Mouse (Mus musculus) small intestine, adult 2 months (tissue): ENCODE data around the gene Dmbt1. TPM values are rescaled to one million over a fixed set of nuclear protein-coding genes. Genes with fewer than 3 reads are reported as not detected.
"Not testable (repeated sequence)": the region's sequence is repeated elsewhere in the genome, so short reads cannot be mapped to it uniquely, and the experiment has no call there.

Experiments used
- H3K27ac ChIP-seq: fragments of 200-500 bp; 2 replicates; pipeline ENCODE4 v1.5.1; 2012; ENCODE audit warnings: low read depth, low read length, control low read depth, inconsistent platforms; ENCODE audit not compliant: insufficient read depth
- H3K27me3 ChIP-seq: fragments of 200-500 bp; 2 replicates; pipeline ENCODE4 v1.6.1; 2012; ENCODE audit warnings: mild to moderate bottlenecking, moderate library complexity, low read length, inconsistent platforms; ENCODE audit not compliant: control insufficient read depth, insufficient read depth
- H3K36me3 ChIP-seq: fragments of 200-500 bp; 2 replicates; pipeline ENCODE4 v1.6.1; 2012; ENCODE audit warnings: mild to moderate bottlenecking, low read length, control low read depth, inconsistent platforms; ENCODE audit not compliant: control insufficient read depth, insufficient read depth
- H3K4me1 ChIP-seq: fragments of 200-500 bp; 2 replicates; pipeline ENCODE4 v1.6.1; 2012; ENCODE audit warnings: low read length, inconsistent platforms, mixed read lengths; ENCODE audit not compliant: control insufficient read depth, insufficient read depth, insufficient read length
- H3K4me3 ChIP-seq: fragments of 200-500 bp; 2 replicates; pipeline ENCODE4 v1.5.1; 2012; ENCODE audit warnings: low read depth, mild to moderate bottlenecking, control low read depth, inconsistent platforms, low read length, moderate library complexity
- CTCF ChIP-seq: fragments of 200-500 bp; IDR thresholded peaks from 2 replicates; pipeline ENCODE4 v1.5.1; 2012; ENCODE audit warnings: low read depth, mild to moderate bottlenecking, control low read depth, inconsistent platforms, low read length, moderate library complexity, mixed read lengths; ENCODE audit not compliant: insufficient replicate concordance, insufficient read length; ENCODE audit errors: extremely low read depth
- POLR2A ChIP-seq: fragments of 200-500 bp; IDR thresholded peaks from 2 replicates; pipeline ENCODE4 v1.6.1; 2012; ENCODE audit warnings: low read depth, mild to moderate bottlenecking, control low read depth, inconsistent platforms, low read length, moderate library complexity
- WGBS: fragments of 180-500 bp; shearing (Covaris S2); methylation state at CpG from one replicate; pipeline ENCODE4 v1.1.7; 2018; 5-methylcytosine and 5-hydroxymethylcytosine counted together
- polyA plus RNA-seq: library from polyadenylated mRNA; depleted of rRNA; stranded (reverse); fragments of >200 nt; gene quantifications from 2 replicates; pipeline ENCODE4 v1.2.3, GENCODE M21; 2012

Gene Dmbt1
- polyA plus RNA-seq, 1 experiment: 141 TPM

DNA sequence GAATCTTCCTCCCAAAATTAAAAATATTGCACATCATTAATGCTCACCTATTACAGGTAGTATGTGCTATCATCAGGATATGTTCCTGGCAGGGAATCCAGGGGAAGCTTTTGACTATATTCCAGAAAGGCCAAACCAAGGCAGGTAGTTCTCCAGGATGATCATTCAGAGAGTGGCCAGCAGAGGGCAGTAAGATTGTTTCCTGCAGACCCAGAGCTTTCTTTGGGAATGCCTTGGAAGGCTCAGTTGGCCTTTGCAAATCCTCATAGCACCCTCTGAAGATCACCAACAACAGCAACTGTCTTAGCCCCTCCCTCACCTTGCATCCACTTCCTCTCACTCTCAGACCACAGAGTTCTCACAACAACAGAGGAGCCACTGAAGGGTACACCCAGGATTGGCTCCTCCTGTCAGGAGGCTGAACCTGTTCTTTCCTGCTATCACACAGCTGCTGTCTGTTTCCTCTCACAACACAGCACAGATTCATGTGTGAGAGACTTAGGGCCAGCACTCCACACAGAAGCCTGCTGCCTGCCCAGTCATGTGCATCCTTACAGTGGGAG, 23.0 kb downstream of the Dmbt1 start:
- H3K27me3 ChIP-seq: no peaks in the 10 kb centered on the region
- peaks cover 45% of the 10 kb centered on the region for H3K36me3 ChIP-seq
- TF ChIP-seq CTCF: peak; percentile 49; the same call in 1 of the 2 replicates
- no peak for TF ChIP-seq POLR2A
- H3K4me1 ChIP-seq: no peaks in the 10 kb centered on the region
- H3K4me3 ChIP-seq: no peak overlapping the region
- no peak overlapping the region for H3K27ac ChIP-seq

GRCm38 (mm10) chr7:131057918-131058317, 26.1 kb downstream of the Dmbt1 start:
- H3K4me3 ChIP-seq, H3K4me1 ChIP-seq, H3K27me3 ChIP-seq, H3K27ac ChIP-seq: not testable (repeated sequence)
- peaks cover 34% of the 10 kb centered on the region for H3K36me3 ChIP-seq
- WGBS: 76% methylated on average over 9 of the region's 9 CpGs

DNA sequence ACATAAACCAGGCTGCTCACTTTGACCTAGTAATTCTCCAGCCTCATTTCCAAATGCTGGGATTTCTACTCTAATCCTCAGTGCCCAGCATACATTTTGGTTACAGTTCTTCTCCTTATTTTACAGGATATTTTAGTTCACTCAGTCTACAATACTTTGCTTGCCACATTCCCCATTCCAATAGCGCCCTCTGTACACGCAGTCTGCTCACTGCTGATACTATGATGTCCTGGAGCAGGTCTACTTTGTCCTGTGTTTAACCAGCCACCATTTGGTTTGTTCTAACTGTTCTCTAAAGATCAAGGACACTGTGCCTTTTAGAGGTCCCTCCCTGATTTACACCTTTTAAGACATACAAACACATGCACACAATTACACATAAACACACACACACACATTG, 28.0 kb downstream of the Dmbt1 start:
- not testable (repeated sequence) for H3K4me3 ChIP-seq, H3K4me1 ChIP-seq, H3K27me3 ChIP-seq, H3K27ac ChIP-seq
- 74% methylated on average over 2 of the region's 2 CpGs for WGBS
- H3K36me3 ChIP-seq: peaks cover 31% of the 10 kb centered on the region

DNA sequence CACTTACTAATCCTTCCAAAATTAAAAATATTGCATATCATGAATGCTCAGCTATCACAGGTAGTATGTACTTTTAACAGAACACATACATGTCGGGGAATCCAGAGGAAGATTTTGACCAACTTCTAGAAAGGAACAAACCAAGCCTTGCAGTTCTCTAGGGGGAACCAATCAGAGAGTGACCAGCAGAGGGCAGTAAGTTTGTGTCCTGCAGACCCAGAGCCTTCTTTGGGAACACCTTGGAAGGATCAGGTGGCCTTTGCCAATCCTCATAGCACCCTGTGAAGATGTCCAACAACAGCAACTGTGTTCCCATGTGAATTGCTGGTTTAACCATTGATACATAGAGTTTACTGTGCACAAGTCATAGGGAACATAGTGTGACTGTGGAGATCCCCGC, 30.7 kb downstream of the Dmbt1 start:
- no peak overlapping the region for H3K27ac ChIP-seq
- no peak overlapping the region for H3K4me3 ChIP-seq
- H3K4me1 ChIP-seq: no peaks in the 10 kb centered on the region
- TF ChIP-seq CTCF (no peak), POLR2A (no peak)
- H3K36me3 ChIP-seq: peaks cover 20% of the 10 kb centered on the region
- no peaks in the 10 kb centered on the region for H3K27me3 ChIP-seq
- WGBS: 92% methylated on average over 2 of the region's 2 CpGs

DNA sequence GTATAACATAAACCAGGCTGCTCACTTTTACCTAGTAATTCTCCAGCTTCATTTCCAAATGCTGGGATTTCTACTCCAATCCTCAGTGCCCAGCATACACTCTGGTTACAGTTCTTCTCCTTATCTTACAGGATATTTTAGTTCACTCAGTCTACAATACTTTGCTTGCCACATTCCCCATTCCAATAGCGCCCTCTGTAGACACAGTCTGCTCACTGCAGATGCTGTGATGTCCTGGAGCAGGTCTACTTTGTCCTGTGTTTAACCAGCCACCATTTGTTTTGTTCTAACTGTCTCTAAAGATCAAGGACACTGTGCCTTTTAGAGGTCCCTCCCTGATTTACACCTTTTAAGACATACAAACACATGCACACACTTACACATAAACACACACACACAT, 36.3 kb downstream of the Dmbt1 start:
- WGBS: 13% methylated on average over 1 of the region's 1 CpGs
- not testable (repeated sequence) for H3K27me3 ChIP-seq, H3K4me1 ChIP-seq, H3K4me3 ChIP-seq, H3K27ac ChIP-seq
- peaks cover 19% of the 10 kb centered on the region for H3K36me3 ChIP-seq

- not testable (repeated sequence) for H3K27ac ChIP-seq, H3K27me3 ChIP-seq, H3K4me3 ChIP-seq, H3K4me1 ChIP-seq
- 75% methylated on average over 3 of the region's 3 CpGs for WGBS
- peaks cover 19% of the 10 kb centered on the region for H3K36me3 ChIP-seq
These were observed 41.6 kb downstream of the Dmbt1 start for GRCm38 (mm10) chr7:131073476-131073875.

DNA sequence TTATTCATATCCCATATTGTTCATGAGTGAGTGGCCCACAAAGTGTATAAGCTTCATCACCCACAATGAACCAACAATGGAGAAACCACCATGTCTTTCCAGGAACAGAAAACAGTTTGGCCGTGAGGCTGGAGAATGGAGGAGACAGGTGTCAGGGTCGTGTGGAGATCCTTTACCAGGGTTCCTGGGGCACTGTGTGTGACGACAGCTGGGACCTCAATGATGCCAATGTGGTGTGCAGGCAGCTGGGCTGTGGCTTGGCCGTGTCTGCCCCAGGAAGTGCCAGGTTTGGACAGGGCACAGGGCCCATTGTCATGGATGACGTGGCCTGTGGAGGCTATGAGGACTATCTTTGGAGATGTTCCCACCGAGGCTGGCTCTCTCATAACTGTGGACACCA, 42.2 kb downstream of the Dmbt1 start:
- peaks cover 19% of the 10 kb centered on the region for H3K36me3 ChIP-seq

GRCm38 (mm10) chr7:131075956-131076355, 44.1 kb downstream of the Dmbt1 start:
- WGBS: 5% methylated on average over 1 of the region's 1 CpGs
- TF ChIP-seq POLR2A (no peak), CTCF (no peak)
- H3K27ac ChIP-seq: no peak overlapping the region
- H3K36me3 ChIP-seq: peaks cover 22% of the 10 kb centered on the region
- no peak overlapping the region for H3K4me3 ChIP-seq
- no peaks in the 10 kb centered on the region for H3K27me3 ChIP-seq
- no peaks in the 10 kb centered on the region for H3K4me1 ChIP-seq

More for the DNA sequence above, 42.2 kb downstream of the Dmbt1 start:
- 72% methylated on average over 6 of the region's 6 CpGs for WGBS
- H3K4me1 ChIP-seq, H3K4me3 ChIP-seq, H3K27me3 ChIP-seq, H3K27ac ChIP-seq: not testable (repeated sequence)

- WGBS: 82% methylated on average over 9 of the region's 9 CpGs
- H3K36me3 ChIP-seq: peaks cover 49% of the 10 kb centered on the region
- not testable (repeated sequence) for H3K27ac ChIP-seq, H3K27me3 ChIP-seq, H3K4me1 ChIP-seq, H3K4me3 ChIP-seq
These were observed 50.5 kb downstream of the Dmbt1 start for GRCm38 (mm10) chr7:131082403-131082802.
